Mouse (Mus musculus) kidney, postnatal 0 days (tissue): Measurements from ENCODE around the gene Lrfn4. TPM values are rescaled to one million over a fixed set of nuclear protein-coding genes. Genes with fewer than 3 reads are reported as not detected.

Experiments
- ATAC-seq: fragments of 200-750 bp; cut with Nextera tagmentation; replicated peaks from 2 replicates; pipeline ENCODE4 v1.8.0; 2017; ENCODE audit warnings: low read depth, moderate number of reproducible peaks, moderate TSS enrichment, moderate library complexity; ENCODE audit not compliant: low FRiP score
- DNase-seq: peaks from one replicate; pipeline ENCODE4 v3.0.0-alpha.2; 2016; ENCODE audit warnings: low spot score
- H3K27ac ChIP-seq: fragments of 300-500 bp; sonication (generic); 2 replicates; pipeline ENCODE4 v1.5.1; 2014; ENCODE audit warnings: mild to moderate bottlenecking
- H3K27me3 ChIP-seq: fragments of 300-500 bp; sonication (generic); 2 replicates; pipeline ENCODE4 v1.6.1; 2014; ENCODE audit warnings: low read length, mixed read lengths; ENCODE audit not compliant: insufficient read depth
- H3K36me3 ChIP-seq: fragments of 300-500 bp; sonication (generic); 2 replicates; pipeline ENCODE4 v1.6.1; 2014; ENCODE audit warnings: low read length, mixed read lengths; ENCODE audit not compliant: insufficient read depth
- H3K4me1 ChIP-seq: fragments of 300-500 bp; sonication (generic); replicated peaks from 2 replicates; pipeline ENCODE4 v1.6.1; 2014; ENCODE audit warnings: antibody characterized with exemption, low read length, mixed read lengths; ENCODE audit not compliant: insufficient read depth
- H3K4me2 ChIP-seq: fragments of 300-500 bp; sonication (generic); 2 replicates; pipeline ENCODE4 v1.6.1; 2014; ENCODE audit warnings: mild to moderate bottlenecking, low read length, moderate library complexity, mixed read lengths
- H3K4me3 ChIP-seq: fragments of 300-500 bp; sonication (generic); replicated peaks from 2 replicates; pipeline ENCODE4 v1.5.1; 2014; ENCODE audit warnings: low read depth, low read length
- H3K9ac ChIP-seq: fragments of 300-500 bp; sonication (generic); 2 replicates; pipeline ENCODE4 v1.6.1; 2014; ENCODE audit warnings: low read depth, low read length
- H3K9me3 ChIP-seq: fragments of 300-500 bp; sonication (generic); replicated peaks from 2 replicates; pipeline ENCODE4 v1.6.1; 2016; ENCODE audit warnings: low read length, inconsistent platforms, mixed read lengths
- CTCF ChIP-seq: IDR thresholded peaks from 2 replicates; pipeline ENCODE4 v1.5.1; 2016; ENCODE audit warnings: antibody characterized with exemption, low read depth, mild to moderate bottlenecking, moderate library complexity
- WGBS: fragments of 180-500 bp; shearing (Covaris S2); extraction: QIAGEN DNeasy Blood & Tissue Kit; methylation state at CpG from one replicate; pipeline ENCODE4 v1.1.7; 2014; 5-methylcytosine and 5-hydroxymethylcytosine counted together
- polyA plus RNA-seq: library from polyadenylated mRNA; unstranded; fragments of >200 nt; fragmentation: Nextera tagmentation; extraction: Ambion mirVana; gene quantifications from 2 replicates; pipeline ENCODE4 v1.2.1, GENCODE M21; 2015

Gene Lrfn4
- polyA plus RNA-seq, 1 experiment from 2014 or later: 8.4 TPM

DNA sequence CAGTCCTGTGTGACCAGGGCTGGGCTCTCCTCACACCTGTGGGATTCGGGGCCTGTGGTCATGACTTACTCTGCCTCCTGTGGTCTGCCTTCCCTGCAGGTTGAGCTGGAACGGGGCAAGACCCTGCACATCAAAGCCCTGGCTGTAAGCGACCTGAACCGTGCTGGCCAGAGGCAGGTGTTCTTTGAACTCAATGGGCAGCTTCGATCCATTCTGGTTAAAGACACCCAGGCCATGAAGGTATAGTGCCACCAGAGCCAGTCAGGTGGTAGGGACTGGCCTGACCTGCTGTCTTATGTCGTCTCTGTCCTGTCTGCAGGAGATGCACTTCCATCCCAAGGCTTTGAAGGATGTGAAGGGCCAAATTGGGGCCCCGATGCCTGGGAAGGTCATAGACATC, 5.3 kb upstream of the Lrfn4 start:
- H3K4me3 ChIP-seq: no peak overlapping the region
- DNase-seq: no peak
- no peaks in the 10 kb centered on the region for H3K27me3 ChIP-seq
- H3K36me3 ChIP-seq: peaks cover 29% of the 10 kb centered on the region
- no peaks in the 10 kb centered on the region for H3K9me3 ChIP-seq
- H3K27ac ChIP-seq: no peak overlapping the region
- H3K4me1 ChIP-seq: peaks cover 5% of the 10 kb centered on the region; the same call in 1 of the 2 replicates
- WGBS: 81% methylated on average over 7 of the region's 7 CpGs
- H3K4me2 ChIP-seq: no peak overlapping the region
- H3K9ac ChIP-seq: no peak overlapping the region
- no peak for TF ChIP-seq CTCF
- ATAC-seq: no peak

GRCm38 (mm10) chr19:4619461-4619860, 4.0 kb upstream of the Lrfn4 start:
- Histone ChIP-seq H3K4me1 (0 out of 2 replicates have a peak, but pooled peaks cover 2% of the 10 kb centered on the region), H3K36me3 (peaks cover 29% of the 10 kb centered on the region), H3K4me3 (no peak overlapping the region), H3K4me2 (no peak overlapping the region), H3K9ac (no peak overlapping the region), H3K27me3 (no peaks in the 10 kb centered on the region), H3K9me3 (no peaks in the 10 kb centered on the region), H3K27ac (no peak overlapping the region)
- ATAC-seq: no peak
- WGBS: 72% methylated on average over 10 of the region's 10 CpGs
- DNase-seq: no peak
- no peak for TF ChIP-seq CTCF

DNA sequence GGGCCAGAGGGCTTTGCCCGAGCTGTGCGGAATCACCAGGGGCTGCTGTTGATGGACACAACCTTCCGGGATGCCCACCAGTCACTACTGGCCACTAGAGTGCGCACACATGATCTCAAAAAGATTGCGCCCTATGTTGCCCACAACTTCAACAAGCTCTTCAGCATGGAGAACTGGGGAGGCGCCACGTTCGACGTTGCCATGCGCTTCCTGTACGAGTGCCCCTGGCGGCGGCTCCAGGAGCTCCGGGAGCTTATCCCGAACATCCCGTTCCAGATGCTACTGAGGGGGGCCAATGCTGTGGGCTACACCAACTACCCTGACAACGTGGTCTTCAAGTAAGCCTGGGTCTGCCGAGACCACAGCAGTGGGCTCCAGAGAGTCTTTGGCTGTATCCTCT, 2.7 kb upstream of the Lrfn4 start:
- TF ChIP-seq CTCF: peak; percentile 58
- DNase-seq (peak; percentile 61), ATAC-seq (no peak)
- no peak overlapping the region for H3K27ac ChIP-seq
- H3K4me1 ChIP-seq: peaks cover 13% of the 10 kb centered on the region; the same call in 1 of the 2 replicates
- 44% methylated on average over 18 of the region's 18 CpGs for WGBS
- H3K9me3 ChIP-seq: no peaks in the 10 kb centered on the region
- H3K4me2 ChIP-seq: no peak overlapping the region
- H3K36me3 ChIP-seq: peaks cover 30% of the 10 kb centered on the region
- no peaks in the 10 kb centered on the region for H3K27me3 ChIP-seq
- H3K4me3 ChIP-seq: no peak overlapping the region
- no peak overlapping the region for H3K9ac ChIP-seq

- no peak overlapping the region for H3K4me3 ChIP-seq
- DNase-seq (no peak), ATAC-seq (no peak)
- H3K27me3 ChIP-seq: no peaks in the 10 kb centered on the region
- 22% methylated on average over 4 of the region's 4 CpGs for WGBS
- H3K4me2 ChIP-seq: no peak overlapping the region
- peaks cover 30% of the 10 kb centered on the region for H3K36me3 ChIP-seq
- no peak overlapping the region for H3K27ac ChIP-seq
- H3K9ac ChIP-seq: peak overlapping the region; percentile 92; the same call in 1 of the 2 replicates
- no peak for TF ChIP-seq CTCF
- peaks cover 14% of the 10 kb centered on the region for H3K4me1 ChIP-seq
- no peaks in the 10 kb centered on the region for H3K9me3 ChIP-seq
These were observed 1.1 kb upstream of the Lrfn4 start for GRCm38 (mm10) chr19:4616546-4616945.

GRCm38 (mm10) chr19:4614305-4615150, 939 bp downstream of the Lrfn4 start:
- 18% methylated on average over 40 of the region's 49 CpGs for WGBS
- Histone ChIP-seq H3K9ac (peak overlapping the region; percentile 92), H3K27ac (peak overlapping the region; percentile 85), H3K9me3 (no peaks in the 10 kb centered on the region), H3K27me3 (no peaks in the 10 kb centered on the region), H3K36me3 (peaks cover 24% of the 10 kb centered on the region), H3K4me1 (peaks cover 14% of the 10 kb centered on the region), H3K4me3 (peak overlapping the region; percentile 74), H3K4me2 (peak overlapping the region; percentile 91)
- no peak for TF ChIP-seq CTCF
- peak; percentile 52 for DNase-seq
- peak; percentile 4; the same call in 1 of the 2 replicates for ATAC-seq

DNA sequence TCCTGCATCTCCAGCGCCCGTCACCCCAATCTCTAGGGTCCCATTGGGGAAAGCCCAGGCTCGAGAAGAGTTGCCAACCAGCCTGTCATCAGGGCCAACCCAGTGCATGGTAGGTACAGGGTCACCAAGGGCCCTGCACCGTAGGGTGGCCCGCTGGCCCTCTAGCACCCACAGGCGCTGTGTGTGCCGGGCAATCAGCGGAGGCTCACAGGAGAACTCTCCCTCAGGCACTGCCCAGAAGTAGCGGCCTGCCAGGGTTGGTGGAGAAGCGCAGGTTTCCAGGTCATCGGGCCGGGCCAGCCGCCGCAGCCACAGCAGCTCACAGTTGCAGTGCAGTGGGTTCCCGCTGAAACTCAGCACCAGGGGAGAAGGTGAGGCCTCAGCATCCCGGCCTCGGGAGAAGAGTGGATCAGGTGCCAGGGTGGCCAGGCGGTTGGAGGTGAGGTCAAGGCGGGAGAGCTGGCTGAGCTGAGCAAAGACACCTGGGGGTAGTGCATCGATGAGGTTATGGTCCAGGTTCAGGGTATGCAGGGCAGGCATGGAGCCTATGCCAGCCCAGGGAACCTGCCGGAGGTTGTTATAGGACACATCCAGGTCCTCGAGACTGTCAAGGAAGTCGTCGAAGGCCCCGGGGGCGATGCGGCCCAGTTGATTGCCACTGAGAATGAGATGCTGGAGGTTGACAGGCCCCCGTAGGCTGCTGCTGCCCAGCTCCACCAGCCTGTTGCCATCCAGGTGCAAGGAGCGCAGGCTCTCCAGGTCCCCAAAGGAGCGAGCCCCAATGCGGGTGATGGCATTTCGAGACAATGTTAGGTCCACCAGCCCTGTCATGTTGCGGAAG, 1.8 kb downstream of the Lrfn4 start:
- DNase-seq (no peak), ATAC-seq (no peak)
- H3K27me3 ChIP-seq: no peaks in the 10 kb centered on the region

More for the DNA sequence above, 1.8 kb downstream of the Lrfn4 start:
- Histone ChIP-seq H3K4me1 (peaks cover 14% of the 10 kb centered on the region), H3K27ac (0 out of 2 replicates have a peak overlapping the region, but pooled peaks have one; percentile 85), H3K4me3 (peak overlapping the region; percentile 74; the same call in 1 of the 2 replicates), H3K9ac (peak overlapping the region; percentile 92; the same call in 1 of the 2 replicates), H3K36me3 (peaks cover 24% of the 10 kb centered on the region), H3K4me2 (peak overlapping the region; percentile 91), H3K9me3 (no peaks in the 10 kb centered on the region)
- TF ChIP-seq CTCF: no peak
- 72% methylated on average over 33 of the region's 33 CpGs for WGBS
